Mouse (Mus musculus): ENCODE results near the gene Pld1.

The Pld1 gene

GRCm38 (mm10) chr3:27991100-27991703 is 52.7 kb downstream of the Pld1 start:
- no peak for DNase-seq (ENCODE audit: low spot score in 2 of 2)

- DNase-seq (ENCODE audit: low spot score in 2 of 2): no peak
These were observed 55.9 kb downstream of the Pld1 start for GRCm38 (mm10) chr3:27994175-27994990.

GRCm38 (mm10) chr3:28004321-28004720 is 65.8 kb downstream of the Pld1 start:
- no peak for DNase-seq (ENCODE audit: low spot score in 2 of 2)

GRCm38 (mm10) chr3:28007684-28008083 is 69.2 kb downstream of the Pld1 start:
- DNase-seq (ENCODE audit: low spot score in 2 of 2): no peak

GRCm38 (mm10) chr3:28008369-28008768 is 69.9 kb downstream of the Pld1 start:
- DNase-seq (ENCODE audit: low spot score in 2 of 2): no peak

GRCm38 (mm10) chr3:28012177-28012576 is 73.7 kb downstream of the Pld1 start:
- no peak for DNase-seq (ENCODE audit: low spot score in 2 of 2)

GRCm38 (mm10) chr3:28013441-28013840 is 74.9 kb downstream of the Pld1 start:
- no peak for DNase-seq (ENCODE audit: low spot score in 2 of 2)

- DNase-seq (ENCODE audit: low spot score in 2 of 2): no peak
These were observed 78.5 kb downstream of the Pld1 start for GRCm38 (mm10) chr3:28017002-28017401.

- no peak for DNase-seq (ENCODE audit: low spot score in 2 of 2)
These were observed 81.2 kb downstream of the Pld1 start for GRCm38 (mm10) chr3:28019727-28020126.

- no peak for DNase-seq (ENCODE audit: low spot score in 2 of 2)
These were observed 81.9 kb downstream of the Pld1 start for GRCm38 (mm10) chr3:28020404-28020803.

GRCm38 (mm10) chr3:28022191-28022590 is 83.7 kb downstream of the Pld1 start:
- DNase-seq (ENCODE audit: low spot score in 2 of 2): no peak

- no peak for DNase-seq (ENCODE audit: low spot score in 2 of 2)
These were observed 88.4 kb downstream of the Pld1 start for GRCm38 (mm10) chr3:28026876-28027275.

GRCm38 (mm10) chr3:28028456-28028855 is 90.0 kb downstream of the Pld1 start:
- no peak for DNase-seq (ENCODE audit: low spot score in 2 of 2)

GRCm38 (mm10) chr3:28030860-28031259 is 92.4 kb downstream of the Pld1 start:
- DNase-seq (ENCODE audit: low spot score in 2 of 2): no peak

GRCm38 (mm10) chr3:28031643-28032243 is 93.2 kb downstream of the Pld1 start:
- DNase-seq (ENCODE audit: low spot score in 2 of 2): peak in 1 of 2 experiments; percentile 34

- DNase-seq (ENCODE audit: low spot score in 2 of 2): no peak
These were observed 95.4 kb downstream of the Pld1 start for GRCm38 (mm10) chr3:28033898-28034297.

- DNase-seq (ENCODE audit: low spot score in 2 of 2): no peak
These were observed 96.3 kb downstream of the Pld1 start for GRCm38 (mm10) chr3:28034707-28035333.

- DNase-seq (ENCODE audit: low spot score in 2 of 2): no peak
These were observed 98.9 kb downstream of the Pld1 start for GRCm38 (mm10) chr3:28037320-28037932.

GRCm38 (mm10) chr3:28038106-28038505 is 99.6 kb downstream of the Pld1 start:
- no peak for DNase-seq (ENCODE audit: low spot score in 2 of 2)

GRCm38 (mm10) chr3:28039760-28040159 is 101.3 kb downstream of the Pld1 start:
- peak in 1 of 2 experiments; percentile 11 for DNase-seq (ENCODE audit: low spot score in 2 of 2)

- no peak for DNase-seq (ENCODE audit: low spot score in 2 of 2)
These were observed 102.7 kb downstream of the Pld1 start for GRCm38 (mm10) chr3:28041236-28041635.

GRCm38 (mm10) chr3:28042366-28042765 is 103.9 kb downstream of the Pld1 start:
- no peak for DNase-seq (ENCODE audit: low spot score in 2 of 2)

Data from thymus, postnatal 10 days (tissue).